Mouse (Mus musculus) liver, embryonic 15.5 days (tissue): Measurements from ENCODE around the gene Dpf1. TPM values are rescaled to one million over a fixed set of nuclear protein-coding genes. Genes with fewer than 3 reads are reported as not detected.

ENCODE experiments used
- polyA plus RNA-seq: library from polyadenylated mRNA; unstranded; fragments of >200 nt; fragmentation: Nextera tagmentation; extraction: Ambion mirVana; gene quantifications from 2 replicates; pipeline ENCODE4 v1.2.1, GENCODE M21; 2015

The Dpf1 gene
- polyA plus RNA-seq, 1 experiment from 2014 or later, result 2.3 TPM

Other genes with a start within 250 kb of the Dpf1 start
- gene Ryr1, start 178.8 kb upstream of the Dpf1 start, polyA plus RNA-seq, result 0.36 and 0.37 TPM in 2 replicates
- 0.79 and 0.96 TPM in 2 replicates for gene Rasgrp4, start 169.1 kb upstream of the Dpf1 start, polyA plus RNA-seq
- gene Fam98c, start 147.7 kb upstream of the Dpf1 start, polyA plus RNA-seq, result 6.2 and 6.5 TPM in 2 replicates
- 0.05 TPM in 1 of 2 replicates, not detected in the other for gene Ggn, start 133.7 kb upstream of the Dpf1 start, polyA plus RNA-seq
- gene Spred3, start 133.5 kb upstream of the Dpf1 start, polyA plus RNA-seq, result 0.13 and 0.21 TPM in 2 replicates
- 110 and 112 TPM in 2 replicates for gene Psmd8, start 123.2 kb upstream of the Dpf1 start, polyA plus RNA-seq
- 0.21 and 0.28 TPM in 2 replicates for gene Catsperg1, start 89.9 kb upstream of the Dpf1 start, polyA plus RNA-seq
- gene Kcnk6, start 71.4 kb upstream of the Dpf1 start, polyA plus RNA-seq, result 1.2 and 1.8 TPM in 2 replicates
- gene Yif1b, start 65.6 kb upstream of the Dpf1 start, polyA plus RNA-seq, result 43.6 and 44.1 TPM in 2 replicates
- 4.2 and 6.3 TPM in 2 replicates for gene 2200002D01Rik, start 55.5 kb upstream of the Dpf1 start, polyA plus RNA-seq
- 34.0 and 41.2 TPM in 2 replicates for gene Spint2, start 22.0 kb upstream of the Dpf1 start, polyA plus RNA-seq
- 2.2 and 2.7 TPM in 2 replicates for gene Ppp1r14a, start 14.6 kb upstream of the Dpf1 start, polyA plus RNA-seq
- 2.2 and 2.6 TPM in 2 replicates for gene Sipa1l3, start 214.7 kb downstream of the Dpf1 start, polyA plus RNA-seq